Mouse (Mus musculus): Measurements from ENCODE around the gene Dexi. TPM values are rescaled to one million over a fixed set of nuclear protein-coding genes. Genes with fewer than 3 reads are reported as not detected.

Dexi gene
- polyA plus RNA-seq (2014; fragmentation: Nextera tagmentation; extraction: Ambion mirVana) = 14.3 and 16.3 TPM in 2 replicates

- Histone ChIP-seq H3K27me3 (ENCODE audit: control insufficient read depth, insufficient read depth, low read length) (no peaks in the 10 kb centered on the region), H3K9ac (ENCODE audit: low read depth, low read length) (peak within 1 kb of the TSS; percentile 86), H3K36me3 (ENCODE audit: control insufficient read depth, insufficient read depth, low read length) (no peaks in the 10 kb centered on the region), H3K27ac (ENCODE audit: low read depth, low read length) (peak within 1 kb of the TSS; percentile 86), H3K9me3 (replicated peaks; ENCODE audit: control insufficient read depth, low read length) (no peaks in the 10 kb centered on the region), H3K4me3 (ENCODE audit: low read depth, low read length) (peak within 1 kb of the TSS; percentile 85), H3K4me1 (ENCODE audit: control insufficient read depth, insufficient read depth, low read length) (peaks cover 32% of the 10 kb centered on the region), H3K4me2 (peak within 1 kb of the TSS; percentile 88)
- WGBS (ENCODE audit: insufficient replicate concordance) = under 1% methylated on average over 51 of the region's 61 CpGs
- ATAC-seq (replicated peaks; ENCODE audit: insufficient number of reproducible peaks, low FRiP score, low TSS enrichment) = peak; percentile 94
Measured at GRCm38 (mm10) chr16:10542698-10543365, at the start of gene Dexi. TSS of gene Dexi (minus strand) at chr16:10543054.

GRCm38 (mm10) chr16:10586546-10586945 is 43.7 kb upstream of the Dexi start:
- no peak for ATAC-seq (replicated peaks; ENCODE audit: insufficient number of reproducible peaks, low FRiP score, low TSS enrichment)
- WGBS (ENCODE audit: insufficient replicate concordance) = 77% methylated on average over 3 of the region's 3 CpGs
- peaks cover 3% of the 10 kb centered on the region for H3K36me3 ChIP-seq (ENCODE audit: control insufficient read depth, insufficient read depth, low read length)
- no peak overlapping the region for H3K27ac ChIP-seq (ENCODE audit: low read depth, low read length)
- no peaks in the 10 kb centered on the region for H3K27me3 ChIP-seq (ENCODE audit: control insufficient read depth, insufficient read depth, low read length)
- no peak overlapping the region for H3K4me2 ChIP-seq
- H3K9me3 ChIP-seq (replicated peaks; ENCODE audit: control insufficient read depth, low read length) = no peaks in the 10 kb centered on the region
- no peak overlapping the region for H3K9ac ChIP-seq (ENCODE audit: low read depth, low read length)
- no peak overlapping the region for H3K4me3 ChIP-seq (ENCODE audit: low read depth, low read length)
- H3K4me1 ChIP-seq (ENCODE audit: control insufficient read depth, insufficient read depth, low read length) = no peaks in the 10 kb centered on the region

- H3K4me1 ChIP-seq (ENCODE audit: control insufficient read depth, insufficient read depth, low read length) = no peaks in the 10 kb centered on the region
- H3K9me3 ChIP-seq (replicated peaks; ENCODE audit: control insufficient read depth, low read length) = no peaks in the 10 kb centered on the region
- H3K27ac ChIP-seq (ENCODE audit: low read depth, low read length) = no peak overlapping the region
- H3K4me2 ChIP-seq = no peak overlapping the region
- no peak overlapping the region for H3K9ac ChIP-seq (ENCODE audit: low read depth, low read length)
- WGBS (ENCODE audit: insufficient replicate concordance) = 52% methylated on average over 1 of the region's 1 CpGs
- ATAC-seq (replicated peaks; ENCODE audit: insufficient number of reproducible peaks, low FRiP score, low TSS enrichment) = no peak
- peaks cover 5% of the 10 kb centered on the region for H3K36me3 ChIP-seq (ENCODE audit: control insufficient read depth, insufficient read depth, low read length)
- no peaks in the 10 kb centered on the region for H3K27me3 ChIP-seq (ENCODE audit: control insufficient read depth, insufficient read depth, low read length)
- H3K4me3 ChIP-seq (ENCODE audit: low read depth, low read length) = no peak overlapping the region
Measured at GRCm38 (mm10) chr16:10585165-10585564, 42.3 kb upstream of the Dexi start.

GRCm38 (mm10) chr16:10581234-10581898 is 38.5 kb upstream of the Dexi start:
- ATAC-seq (replicated peaks; ENCODE audit: insufficient number of reproducible peaks, low FRiP score, low TSS enrichment) = no peak
- no peaks in the 10 kb centered on the region for H3K4me1 ChIP-seq (ENCODE audit: control insufficient read depth, insufficient read depth, low read length)
- WGBS (ENCODE audit: insufficient replicate concordance) = 70% methylated on average over 2 of the region's 2 CpGs

GRCm38 (mm10) chr16:10578376-10578775 is 35.5 kb upstream of the Dexi start:
- Histone ChIP-seq H3K27ac (ENCODE audit: low read depth, low read length) (no peak overlapping the region), H3K36me3 (ENCODE audit: control insufficient read depth, insufficient read depth, low read length) (peaks cover 6% of the 10 kb centered on the region), H3K4me2 (no peak overlapping the region), H3K4me1 (ENCODE audit: control insufficient read depth, insufficient read depth, low read length) (no peaks in the 10 kb centered on the region; the same call in 1 of the 2 replicates), H3K9ac (ENCODE audit: low read depth, low read length) (no peak overlapping the region), H3K9me3 (replicated peaks; ENCODE audit: control insufficient read depth, low read length) (no peaks in the 10 kb centered on the region), H3K4me3 (ENCODE audit: low read depth, low read length) (no peak overlapping the region), H3K27me3 (ENCODE audit: control insufficient read depth, insufficient read depth, low read length) (no peaks in the 10 kb centered on the region)
- WGBS (ENCODE audit: insufficient replicate concordance) = 75% methylated on average over 1 of the region's 1 CpGs
- ATAC-seq (replicated peaks; ENCODE audit: insufficient number of reproducible peaks, low FRiP score, low TSS enrichment) = no peak

More at GRCm38 (mm10) chr16:10581234-10581898, 38.5 kb upstream of the Dexi start:
- peaks cover 5% of the 10 kb centered on the region for H3K36me3 ChIP-seq (ENCODE audit: control insufficient read depth, insufficient read depth, low read length)
- no peak overlapping the region for H3K9ac ChIP-seq (ENCODE audit: low read depth, low read length)
- no peak overlapping the region for H3K4me3 ChIP-seq (ENCODE audit: low read depth, low read length)
- H3K27me3 ChIP-seq (ENCODE audit: control insufficient read depth, insufficient read depth, low read length) = no peaks in the 10 kb centered on the region
- no peak overlapping the region for H3K27ac ChIP-seq (ENCODE audit: low read depth, low read length)
- H3K9me3 ChIP-seq (replicated peaks; ENCODE audit: control insufficient read depth, low read length) = no peaks in the 10 kb centered on the region
- no peak overlapping the region for H3K4me2 ChIP-seq

GRCm38 (mm10) chr16:10577548-10577947 is 34.7 kb upstream of the Dexi start:
- Histone ChIP-seq H3K9me3 (replicated peaks; ENCODE audit: control insufficient read depth, low read length) (no peaks in the 10 kb centered on the region), H3K4me2 (no peak overlapping the region), H3K27ac (ENCODE audit: low read depth, low read length) (no peak overlapping the region), H3K36me3 (ENCODE audit: control insufficient read depth, insufficient read depth, low read length) (peaks cover 7% of the 10 kb centered on the region), H3K4me3 (ENCODE audit: low read depth, low read length) (no peak overlapping the region), H3K27me3 (ENCODE audit: control insufficient read depth, insufficient read depth, low read length) (no peaks in the 10 kb centered on the region), H3K4me1 (ENCODE audit: control insufficient read depth, insufficient read depth, low read length) (no peaks in the 10 kb centered on the region; the same call in 1 of the 2 replicates), H3K9ac (ENCODE audit: low read depth, low read length) (no peak overlapping the region)
- 64% methylated on average over 5 of the region's 5 CpGs for WGBS (ENCODE audit: insufficient replicate concordance)
- ATAC-seq (replicated peaks; ENCODE audit: insufficient number of reproducible peaks, low FRiP score, low TSS enrichment) = no peak

GRCm38 (mm10) chr16:10575915-10576314 is 33.1 kb upstream of the Dexi start:
- Histone ChIP-seq H3K4me2 (no peak overlapping the region), H3K4me3 (ENCODE audit: low read depth, low read length) (no peak overlapping the region), H3K9me3 (replicated peaks; ENCODE audit: control insufficient read depth, low read length) (no peaks in the 10 kb centered on the region), H3K9ac (ENCODE audit: low read depth, low read length) (no peak overlapping the region), H3K27ac (ENCODE audit: low read depth, low read length) (no peak overlapping the region), H3K4me1 (ENCODE audit: control insufficient read depth, insufficient read depth, low read length) (no peaks in the 10 kb centered on the region; the same call in 1 of the 2 replicates), H3K27me3 (ENCODE audit: control insufficient read depth, insufficient read depth, low read length) (no peaks in the 10 kb centered on the region), H3K36me3 (ENCODE audit: control insufficient read depth, insufficient read depth, low read length) (peaks cover 4% of the 10 kb centered on the region)
- ATAC-seq (replicated peaks; ENCODE audit: insufficient number of reproducible peaks, low FRiP score, low TSS enrichment) = no peak
- WGBS (ENCODE audit: insufficient replicate concordance) = 90% methylated on average over 4 of the region's 4 CpGs

- Histone ChIP-seq H3K9ac (ENCODE audit: low read depth, low read length) (no peak overlapping the region), H3K27ac (ENCODE audit: low read depth, low read length) (no peak overlapping the region), H3K4me1 (ENCODE audit: control insufficient read depth, insufficient read depth, low read length) (no peaks in the 10 kb centered on the region; the same call in 1 of the 2 replicates), H3K4me2 (no peak overlapping the region), H3K36me3 (ENCODE audit: control insufficient read depth, insufficient read depth, low read length) (peaks cover 4% of the 10 kb centered on the region), H3K4me3 (ENCODE audit: low read depth, low read length) (no peak overlapping the region), H3K27me3 (ENCODE audit: control insufficient read depth, insufficient read depth, low read length) (no peaks in the 10 kb centered on the region), H3K9me3 (replicated peaks; ENCODE audit: control insufficient read depth, low read length) (no peaks in the 10 kb centered on the region)
- WGBS (ENCODE audit: insufficient replicate concordance) = 67% methylated on average over 2 of the region's 2 CpGs
- no peak for ATAC-seq (replicated peaks; ENCODE audit: insufficient number of reproducible peaks, low FRiP score, low TSS enrichment)
Measured at GRCm38 (mm10) chr16:10574936-10575335, 32.1 kb upstream of the Dexi start.

Measured in heart, embryonic 11.5 days (tissue).